Mouse (Mus musculus) embryonic facial prominence, embryonic 10.5 days (tissue): ENCODE measurements at regions not wholly inside any gene's neighbourhood (a gene's known extent, or its start where the extent isn't known, plus 50 kb on each side); places are given as distances from the start of the nearest gene placed in this dataset.

Experiments used
- DNase-seq: peaks from one replicate; pipeline ENCODE4 v3.0.0-alpha.2; 2017; ENCODE audit warnings: low spot score
- H3K27ac ChIP-seq: fragments of 300-500 bp; sonication (generic); replicated peaks from 2 replicates; pipeline ENCODE4 v1.5.1; 2016; ENCODE audit warnings: mild to moderate bottlenecking
- H3K27me3 ChIP-seq: fragments of 300-500 bp; sonication (generic); replicated peaks from 2 replicates; pipeline ENCODE4 v1.6.1; 2016; ENCODE audit warnings: low read depth, mild to moderate bottlenecking; ENCODE audit not compliant: poor library complexity, severe bottlenecking
- H3K36me3 ChIP-seq: fragments of 300-500 bp; sonication (generic); replicated peaks from 2 replicates; pipeline ENCODE4 v1.6.1; 2016; ENCODE audit warnings: mild to moderate bottlenecking, moderate library complexity
- H3K4me1 ChIP-seq: fragments of 300-500 bp; sonication (generic); 2 replicates; pipeline ENCODE4 v1.6.1; 2016
- H3K4me3 ChIP-seq: fragments of 300-500 bp; sonication (generic); 2 replicates; pipeline ENCODE4 v1.5.1; 2016; ENCODE audit warnings: mild to moderate bottlenecking, moderate library complexity
- H3K9me3 ChIP-seq: fragments of 300-500 bp; sonication (generic); 2 replicates; pipeline ENCODE4 v1.6.1; 2016; ENCODE audit warnings: mild to moderate bottlenecking
- WGBS: fragments of 180-500 bp; shearing (Covaris S2); methylation state at CpG from one replicate; pipeline ENCODE4 v1.1.7; 2016; 5-methylcytosine and 5-hydroxymethylcytosine counted together

DNA sequence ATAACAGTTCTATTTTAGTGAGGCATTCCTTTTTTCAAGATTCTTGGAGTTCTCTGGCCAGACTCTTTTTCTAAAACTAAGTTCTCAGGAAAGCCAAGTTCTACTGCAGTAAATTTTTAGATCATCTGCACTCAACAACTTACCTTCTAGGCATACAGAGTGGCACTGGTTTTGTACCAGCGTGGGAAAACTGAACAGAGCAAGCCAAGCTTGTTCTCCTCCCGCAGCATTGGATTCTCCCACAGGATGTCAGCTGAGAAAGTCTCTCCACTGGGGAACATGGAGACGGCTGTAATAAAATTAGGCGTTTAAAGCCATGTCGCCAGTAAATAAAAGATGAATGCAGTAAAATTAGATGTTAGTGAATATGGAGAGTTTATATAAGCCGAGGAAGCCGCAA lies 124.8 kb upstream of the Gm4301 start:
- 87% methylated on average over 7 of the region's 7 CpGs for WGBS
- no peaks in the 10 kb centered on the region for H3K27me3 ChIP-seq
- H3K4me3 ChIP-seq = no peak overlapping the region
- no peak overlapping the region for H3K27ac ChIP-seq
- no peak for DNase-seq
- no peaks in the 10 kb centered on the region for H3K36me3 ChIP-seq
- H3K4me1 ChIP-seq = no peaks in the 10 kb centered on the region
- H3K9me3 ChIP-seq = no peaks in the 10 kb centered on the region

GRCm38 (mm10) chr10:100224459-100225097 lies 110.9 kb upstream of the Gm4301 start:
- Histone ChIP-seq H3K27me3 (no peaks in the 10 kb centered on the region), H3K27ac (no peak overlapping the region), H3K4me3 (no peak overlapping the region), H3K9me3 (no peaks in the 10 kb centered on the region), H3K36me3 (no peaks in the 10 kb centered on the region), H3K4me1 (no peaks in the 10 kb centered on the region)
- no peak for DNase-seq
- WGBS = 93% methylated on average over 3 of the region's 3 CpGs

GRCm38 (mm10) chr10:100259235-100259900 lies 76.1 kb upstream of the Gm4301 start:
- no peak for DNase-seq
- no peak overlapping the region for H3K4me3 ChIP-seq
- H3K4me1 ChIP-seq = peaks cover 6% of the 10 kb centered on the region; the same call in 1 of the 2 replicates
- H3K9me3 ChIP-seq = no peaks in the 10 kb centered on the region
- no peaks in the 10 kb centered on the region for H3K36me3 ChIP-seq
- no peak overlapping the region for H3K27ac ChIP-seq
- 74% methylated on average over 4 of the region's 4 CpGs for WGBS
- no peaks in the 10 kb centered on the region for H3K27me3 ChIP-seq

- Histone ChIP-seq H3K9me3 (no peaks in the 10 kb centered on the region), H3K4me1 (peaks cover 9% of the 10 kb centered on the region; the same call in 1 of the 2 replicates), H3K36me3 (no peaks in the 10 kb centered on the region), H3K27ac (no peak overlapping the region), H3K27me3 (no peaks in the 10 kb centered on the region), H3K4me3 (no peak overlapping the region)
- DNase-seq = no peak
- 59% methylated on average over 2 of the region's 2 CpGs for WGBS
Observed at GRCm38 (mm10) chr10:100263447-100263846, 72.0 kb upstream of the Gm4301 start.

GRCm38 (mm10) chr10:100264066-100264465 lies 71.4 kb upstream of the Gm4301 start:
- DNase-seq = peak; percentile 42
- Histone ChIP-seq H3K4me1 (peaks cover 9% of the 10 kb centered on the region; the same call in 1 of the 2 replicates), H3K27ac (no peak overlapping the region), H3K27me3 (no peaks in the 10 kb centered on the region), H3K9me3 (no peaks in the 10 kb centered on the region), H3K36me3 (no peaks in the 10 kb centered on the region), H3K4me3 (no peak overlapping the region)
- WGBS = 13% methylated on average over 2 of the region's 2 CpGs

DNA sequence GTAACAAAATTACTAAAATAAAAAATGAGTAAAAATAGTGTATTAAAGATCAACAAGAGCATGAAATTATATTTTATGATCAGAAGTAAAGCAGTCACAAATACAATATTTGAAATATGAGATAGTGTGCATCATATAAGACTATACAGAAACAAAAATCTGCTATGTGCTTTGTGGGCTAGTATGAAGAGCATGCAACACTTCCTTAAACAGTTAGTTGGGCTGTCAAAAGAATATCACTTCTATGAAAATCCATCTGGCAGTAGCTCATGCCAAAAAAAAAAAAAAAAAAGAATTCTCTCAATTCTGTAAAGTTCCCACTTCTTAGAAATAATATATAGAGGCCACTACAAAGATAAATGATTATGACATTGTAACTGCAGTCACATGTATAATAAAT lies 53.0 kb upstream of the Gm4301 start:
- Histone ChIP-seq H3K4me3 (no peak overlapping the region), H3K9me3 (no peaks in the 10 kb centered on the region), H3K36me3 (no peaks in the 10 kb centered on the region), H3K27me3 (no peaks in the 10 kb centered on the region), H3K4me1 (no peaks in the 10 kb centered on the region), H3K27ac (no peak overlapping the region)
- DNase-seq = no peak
